Mouse (Mus musculus): ENCODE data around the gene Lpin1. TPM values are rescaled to one million over a fixed set of nuclear protein-coding genes. Genes with fewer than 3 reads are reported as not detected.

Lpin1 gene
- polyA plus RNA-seq, 1 experiment, result 19.6 TPM

GRCm38 (mm10) chr12:16584035-16584682 lies 26.6 kb downstream of the Lpin1 start:
- Histone ChIP-seq H3K4me3 (ENCODE audit: insufficient read depth, low read length) (no peak overlapping the region), H3K4me1 (ENCODE audit: control insufficient read depth, insufficient read depth, low read length) (peaks cover 68% of the 10 kb centered on the region), H3K27ac (ENCODE audit: insufficient read depth, low read depth, low read length) (peak overlapping the region; percentile 66)
- no peak for TF ChIP-seq CTCF (IDR thresholded peaks at IDR 0.05; ENCODE audit: low read depth, low read length)
- TF ChIP-seq POLR2A (IDR thresholded peaks at IDR 0.05; ENCODE audit: borderline replicate concordance, low read depth, low read length), result no peak

GRCm38 (mm10) chr12:16583313-16583712 lies 27.5 kb downstream of the Lpin1 start:
- H3K27ac ChIP-seq (ENCODE audit: insufficient read depth, low read depth, low read length), result no peak overlapping the region
- H3K4me1 ChIP-seq (ENCODE audit: control insufficient read depth, insufficient read depth, low read length), result peaks cover 69% of the 10 kb centered on the region
- H3K4me3 ChIP-seq (ENCODE audit: insufficient read depth, low read length), result no peak overlapping the region
- no peak for TF ChIP-seq POLR2A (IDR thresholded peaks at IDR 0.05; ENCODE audit: borderline replicate concordance, low read depth, low read length)
- no peak for TF ChIP-seq CTCF (IDR thresholded peaks at IDR 0.05; ENCODE audit: low read depth, low read length)

- Histone ChIP-seq H3K4me3 (ENCODE audit: insufficient read depth, low read length) (no peak overlapping the region), H3K27ac (ENCODE audit: insufficient read depth, low read depth, low read length) (no peak overlapping the region), H3K4me1 (ENCODE audit: control insufficient read depth, insufficient read depth, low read length) (peaks cover 49% of the 10 kb centered on the region)
- TF ChIP-seq POLR2A (IDR thresholded peaks at IDR 0.05; ENCODE audit: borderline replicate concordance, low read depth, low read length), result no peak
- no peak for TF ChIP-seq CTCF (IDR thresholded peaks at IDR 0.05; ENCODE audit: low read depth, low read length)
These were observed 30.5 kb downstream of the Lpin1 start for GRCm38 (mm10) chr12:16580306-16580705.

GRCm38 (mm10) chr12:16577665-16578233 lies 33.0 kb downstream of the Lpin1 start:
- H3K4me1 ChIP-seq (ENCODE audit: control insufficient read depth, insufficient read depth, low read length), result peaks cover 25% of the 10 kb centered on the region
- TF ChIP-seq POLR2A (IDR thresholded peaks at IDR 0.05; ENCODE audit: borderline replicate concordance, low read depth, low read length), result no peak
- TF ChIP-seq CTCF (IDR thresholded peaks at IDR 0.05; ENCODE audit: low read depth, low read length), result no peak
- no peak overlapping the region for H3K27ac ChIP-seq (ENCODE audit: insufficient read depth, low read depth, low read length)
- H3K4me3 ChIP-seq (ENCODE audit: insufficient read depth, low read length), result no peak overlapping the region

GRCm38 (mm10) chr12:16571278-16571677 lies 39.5 kb downstream of the Lpin1 start:
- TF ChIP-seq POLR2A (IDR thresholded peaks at IDR 0.05; ENCODE audit: borderline replicate concordance, low read depth, low read length), result no peak
- Histone ChIP-seq H3K27ac (ENCODE audit: insufficient read depth, low read depth, low read length) (no peak overlapping the region), H3K4me1 (ENCODE audit: control insufficient read depth, insufficient read depth, low read length) (peaks cover 8% of the 10 kb centered on the region)

GRCm38 (mm10) chr12:16570371-16571060 lies 40.2 kb downstream of the Lpin1 start:
- Histone ChIP-seq H3K27ac (ENCODE audit: insufficient read depth, low read depth, low read length) (no peak overlapping the region), H3K4me1 (ENCODE audit: control insufficient read depth, insufficient read depth, low read length) (peaks cover 8% of the 10 kb centered on the region), H3K4me3 (ENCODE audit: insufficient read depth, low read length) (no peak overlapping the region)
- TF ChIP-seq POLR2A (IDR thresholded peaks at IDR 0.05; ENCODE audit: borderline replicate concordance, low read depth, low read length), result no peak
- TF ChIP-seq CTCF (IDR thresholded peaks at IDR 0.05; ENCODE audit: low read depth, low read length), result no peak; the same call in 1 of the 2 replicates

More at GRCm38 (mm10) chr12:16571278-16571677, 39.5 kb downstream of the Lpin1 start:
- H3K4me3 ChIP-seq (ENCODE audit: insufficient read depth, low read length), result no peak overlapping the region

- Histone ChIP-seq H3K4me1 (ENCODE audit: control insufficient read depth, insufficient read depth, low read length) (peaks cover 8% of the 10 kb centered on the region), H3K4me3 (ENCODE audit: insufficient read depth, low read length) (no peak overlapping the region), H3K27ac (ENCODE audit: insufficient read depth, low read depth, low read length) (no peak overlapping the region)
- TF ChIP-seq CTCF (IDR thresholded peaks at IDR 0.05; ENCODE audit: low read depth, low read length) (no peak), POLR2A (IDR thresholded peaks at IDR 0.05; ENCODE audit: borderline replicate concordance, low read depth, low read length) (no peak)
These were observed 41.7 kb downstream of the Lpin1 start for GRCm38 (mm10) chr12:16568936-16569650.

GRCm38 (mm10) chr12:16568496-16568895 lies 42.3 kb downstream of the Lpin1 start:
- H3K4me1 ChIP-seq (ENCODE audit: control insufficient read depth, insufficient read depth, low read length), result peaks cover 8% of the 10 kb centered on the region
- H3K4me3 ChIP-seq (ENCODE audit: insufficient read depth, low read length), result no peak overlapping the region
- no peak overlapping the region for H3K27ac ChIP-seq (ENCODE audit: insufficient read depth, low read depth, low read length)
- TF ChIP-seq CTCF (IDR thresholded peaks at IDR 0.05; ENCODE audit: low read depth, low read length), result peak; percentile 51
- no peak for TF ChIP-seq POLR2A (IDR thresholded peaks at IDR 0.05; ENCODE audit: borderline replicate concordance, low read depth, low read length)

- H3K27ac ChIP-seq (ENCODE audit: insufficient read depth, low read depth, low read length), result no peak overlapping the region
- no peak for TF ChIP-seq CTCF (IDR thresholded peaks at IDR 0.05; ENCODE audit: low read depth, low read length)
- TF ChIP-seq POLR2A (IDR thresholded peaks at IDR 0.05; ENCODE audit: borderline replicate concordance, low read depth, low read length), result no peak
- H3K4me1 ChIP-seq (ENCODE audit: control insufficient read depth, insufficient read depth, low read length), result peaks cover 8% of the 10 kb centered on the region
- no peak overlapping the region for H3K4me3 ChIP-seq (ENCODE audit: insufficient read depth, low read length)
These were observed 42.7 kb downstream of the Lpin1 start for GRCm38 (mm10) chr12:16568090-16568489.
